Mouse (Mus musculus): ENCODE measurements at regions not wholly inside any gene's neighbourhood (a gene's known extent, or its start where the extent isn't known, plus 50 kb on each side); places are given as distances from the start of the nearest gene placed in this dataset.

GRCm38 (mm10) chr9:14106371-14106770, 168.5 kb upstream of the Sesn3 start:
- TF ChIP-seq CTCF (IDR thresholded peaks at IDR 0.05; ENCODE audit: insufficient read depth, low read depth, low read length) (no peak), POLR2A (IDR thresholded peaks at IDR 0.05; ENCODE audit: insufficient read depth, low read depth, low read length) (no peak)
